Mouse (Mus musculus) liver, adult 2 months (tissue): ENCODE measurements around the gene Spout1. TPM values are rescaled to one million over a fixed set of nuclear protein-coding genes. Genes with fewer than 3 reads are reported as not detected.
"Not testable (repeated sequence)": the region's sequence is repeated elsewhere in the genome, so short reads cannot be mapped to it uniquely, and the experiment has no call there.

Experiments used
- DNase-seq: peaks from one replicate; pipeline ENCODE4 v3.0.0-alpha.2; 2011; ENCODE audit warnings: low read depth, low spot score; ENCODE audit errors: extremely low read depth
- H3K27ac ChIP-seq: fragments of 200-500 bp; replicated peaks from 2 replicates; pipeline ENCODE4 v1.5.1; 2012; ENCODE audit warnings: low read depth, mild to moderate bottlenecking, control low read depth, inconsistent platforms, low read length; ENCODE audit not compliant: insufficient read depth
- H3K27me3 ChIP-seq: fragments of 200-500 bp; 2 replicates; pipeline ENCODE4 v1.6.1; 2012; ENCODE audit warnings: mild to moderate bottlenecking, moderate library complexity, low read length, inconsistent platforms; ENCODE audit not compliant: control insufficient read depth, insufficient read depth
- H3K36me3 ChIP-seq: fragments of 200-500 bp; 2 replicates; pipeline ENCODE4 v1.6.1; 2012; ENCODE audit warnings: low read length, inconsistent platforms; ENCODE audit not compliant: control insufficient read depth, insufficient read depth
- H3K4me1 ChIP-seq: fragments of 200-500 bp; 2 replicates; pipeline ENCODE4 v1.6.1; 2011; ENCODE audit warnings: low read length; ENCODE audit not compliant: control insufficient read depth, insufficient read depth
- H3K4me3 ChIP-seq: fragments of 200-500 bp; 2 replicates; pipeline ENCODE4 v1.5.1; 2011; ENCODE audit warnings: low read depth, mild to moderate bottlenecking, control low read depth, low read length, moderate library complexity; ENCODE audit not compliant: insufficient read depth
- H3K79me2 ChIP-seq: fragments of 200-500 bp; 2 replicates; pipeline ENCODE4 v1.6.1; 2012; ENCODE audit warnings: inconsistent platforms, mild to moderate bottlenecking, low read length, moderate library complexity; ENCODE audit not compliant: control insufficient read depth, insufficient read depth
- H3K9ac ChIP-seq: fragments of 200-500 bp; 2 replicates; pipeline ENCODE4 v1.6.1; 2012; ENCODE audit warnings: low read depth, mild to moderate bottlenecking, control low read depth, inconsistent platforms, low read length
- CTCF ChIP-seq: fragments of 200-500 bp; IDR thresholded peaks from 2 replicates; pipeline ENCODE4 v1.5.1; 2011; ENCODE audit warnings: low read depth, low read length, control low read depth
- POLR2A ChIP-seq: fragments of 200-500 bp; IDR thresholded peaks from 2 replicates; pipeline ENCODE4 v1.6.1; 2011; ENCODE audit warnings: low read length, control low read depth; ENCODE audit not compliant: insufficient read depth; ENCODE audit errors: extremely low read depth
- WGBS: fragments of 180-500 bp; shearing (Covaris S2); methylation state at CpG from one replicate; pipeline ENCODE4 v1.1.7; 2018; 5-methylcytosine and 5-hydroxymethylcytosine counted together
- polyA plus RNA-seq: library from polyadenylated mRNA; depleted of rRNA; stranded (reverse); fragments of >200 nt; gene quantifications from 2 replicates; pipeline ENCODE4 v1.2.3, GENCODE M21; 2012
- total RNA-seq: library from RNA; depleted of rRNA; stranded (reverse); fragments of >200 nt; gene quantifications from 2 replicates; pipeline ENCODE4 v1.2.3, GENCODE M21; 2014

Gene Spout1
- total and polyA plus RNA-seq, 2 experiments = 13.1 to 14.0 TPM

DNA sequence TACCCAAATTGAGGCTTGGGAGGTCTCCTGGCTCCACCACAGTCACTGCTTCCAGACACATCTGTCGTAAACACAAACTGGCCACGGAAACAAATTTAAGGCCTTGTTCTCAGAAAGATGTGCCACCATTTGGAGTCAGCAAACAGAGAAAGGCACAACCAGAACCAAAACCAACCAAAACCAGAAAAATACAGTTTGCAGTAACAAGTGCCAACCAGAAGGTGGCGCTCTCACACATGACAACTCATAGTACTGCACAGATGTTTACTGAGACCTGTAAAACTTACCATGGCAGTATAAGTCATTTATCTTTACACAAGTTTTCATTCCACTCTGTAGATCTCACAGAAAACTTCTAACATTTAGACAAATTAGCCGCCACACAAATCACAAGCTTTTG lies 11.6 kb downstream of the Spout1 start:
- Histone ChIP-seq H3K79me2 (no peaks in the 10 kb centered on the region), H3K4me3 (no peak overlapping the region), H3K36me3 (no peaks in the 10 kb centered on the region), H3K4me1 (no peaks in the 10 kb centered on the region), H3K27ac (no peak overlapping the region), H3K27me3 (no peaks in the 10 kb centered on the region), H3K9ac (no peak overlapping the region)
- no peak for TF ChIP-seq CTCF
- TF ChIP-seq POLR2A = no peak
- no peak for DNase-seq
- 61% methylated on average over 4 of the region's 4 CpGs for WGBS

DNA sequence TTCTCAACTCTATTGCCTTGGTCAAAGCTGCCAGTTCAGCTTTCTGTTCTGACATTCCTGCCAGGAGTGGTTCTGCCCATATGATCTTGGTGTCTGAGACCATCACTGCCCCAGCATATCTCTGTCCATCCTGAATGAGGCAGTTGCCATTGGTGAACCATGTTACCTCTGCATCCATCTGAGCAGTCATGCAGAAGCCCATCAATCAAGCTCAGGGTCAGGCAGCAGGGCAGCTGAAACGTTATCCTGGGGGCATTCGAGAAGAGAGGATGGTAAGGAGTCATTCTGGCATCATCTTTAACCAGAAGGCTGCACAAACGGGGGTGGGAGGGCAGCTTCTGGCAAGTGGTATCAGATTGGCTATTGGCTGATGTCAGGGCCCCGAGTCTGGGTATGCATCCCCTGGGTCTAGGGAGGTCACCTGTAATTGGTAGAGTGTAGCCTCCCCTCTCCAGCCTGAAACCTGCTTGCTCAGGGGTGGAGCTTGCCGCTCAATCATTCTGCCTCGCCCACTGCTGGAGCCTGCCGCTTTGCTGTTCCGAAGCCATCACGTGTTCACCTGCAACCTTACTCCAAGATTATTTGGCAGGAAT lies 13.8 kb downstream of the Spout1 start:
- no peak overlapping the region for H3K9ac ChIP-seq
- 75% methylated on average over 9 of the region's 9 CpGs for WGBS
- TF ChIP-seq CTCF (no peak), POLR2A (no peak)
- no peak overlapping the region for H3K4me3 ChIP-seq
- no peaks in the 10 kb centered on the region for H3K4me1 ChIP-seq
- no peaks in the 10 kb centered on the region for H3K36me3 ChIP-seq
- no peaks in the 10 kb centered on the region for H3K27me3 ChIP-seq
- no peak for DNase-seq
- H3K27ac ChIP-seq = no peak overlapping the region
- H3K79me2 ChIP-seq = no peaks in the 10 kb centered on the region

DNA sequence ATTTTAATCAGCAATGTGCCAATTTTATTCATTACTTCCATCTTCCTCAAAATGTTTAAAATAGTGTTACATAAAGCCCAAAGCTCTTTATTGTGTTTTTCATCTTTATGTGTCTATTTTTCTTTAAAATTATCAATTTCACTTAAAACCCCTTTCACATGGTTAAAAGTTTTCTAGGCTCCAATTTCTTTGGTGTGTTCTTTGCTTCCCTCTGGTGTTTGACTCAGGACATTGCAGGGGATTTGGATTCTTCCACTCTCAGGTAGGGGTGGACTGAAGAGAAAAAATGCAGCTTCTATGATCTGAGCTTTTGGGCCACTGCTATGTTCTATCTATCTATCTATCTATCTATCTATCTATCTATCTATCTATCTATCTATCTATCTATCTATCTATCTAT lies 16.4 kb downstream of the Spout1 start:
- H3K4me3 ChIP-seq = no peak overlapping the region
- H3K36me3 ChIP-seq = no peaks in the 10 kb centered on the region
- TF ChIP-seq POLR2A = no peak
- TF ChIP-seq CTCF = peak; percentile 32; the same call in 1 of the 2 replicates
- no peak overlapping the region for H3K27ac ChIP-seq
- no peaks in the 10 kb centered on the region for H3K27me3 ChIP-seq
- no peaks in the 10 kb centered on the region for H3K4me1 ChIP-seq
- peak; percentile 58 for DNase-seq
- no peaks in the 10 kb centered on the region for H3K79me2 ChIP-seq
- H3K9ac ChIP-seq = no peak overlapping the region

DNA sequence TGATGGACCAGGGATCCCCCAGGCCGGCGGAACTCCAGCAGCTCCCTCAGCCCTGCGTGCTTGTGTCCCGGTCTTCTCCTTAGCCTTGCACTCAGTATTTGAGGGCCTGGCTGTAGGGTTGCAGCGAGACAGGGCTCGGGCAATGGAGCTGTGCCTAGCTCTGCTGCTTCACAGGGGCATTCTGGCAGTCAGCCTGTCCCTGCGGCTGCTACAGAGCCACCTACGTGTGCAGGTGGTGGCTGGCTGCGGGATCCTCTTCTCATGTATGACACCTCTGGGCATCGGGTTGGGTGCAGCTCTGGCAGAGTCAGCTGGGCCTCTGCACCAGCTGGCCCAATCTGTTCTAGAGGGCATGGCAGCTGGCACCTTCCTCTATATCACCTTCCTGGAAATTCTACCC lies 18.4 kb downstream of the Spout1 start:
- H3K4me3 ChIP-seq, H3K36me3 ChIP-seq, H3K79me2 ChIP-seq, H3K4me1 ChIP-seq, DNase-seq, H3K9ac ChIP-seq, H3K27me3 ChIP-seq, H3K27ac ChIP-seq: not testable (repeated sequence)
- WGBS = 91% methylated on average over 7 of the region's 10 CpGs

DNA sequence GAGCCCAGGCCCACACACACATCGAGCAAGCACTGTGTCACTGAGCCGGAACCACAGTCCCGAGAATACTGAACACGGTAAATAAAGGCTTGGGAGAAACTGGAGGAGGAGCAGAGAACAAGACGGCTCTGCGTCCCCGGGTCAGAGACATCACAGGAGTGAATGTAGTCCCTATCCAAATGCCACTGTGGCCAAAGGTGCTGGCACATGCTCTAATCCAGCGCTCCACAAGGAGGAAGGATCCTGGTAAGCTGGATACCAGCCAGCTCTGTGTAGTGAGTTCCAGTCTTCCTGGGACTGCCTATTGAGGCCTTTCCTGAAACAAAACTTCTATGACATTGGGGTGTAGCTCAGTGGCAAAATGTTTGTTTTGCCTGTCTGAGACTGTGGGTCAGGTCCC lies 25.6 kb downstream of the Spout1 start:
- H3K4me3 ChIP-seq = no peak overlapping the region
- peak; percentile 43 for DNase-seq
- TF ChIP-seq CTCF (no peak), POLR2A (no peak)
- peaks cover 15% of the 10 kb centered on the region for H3K36me3 ChIP-seq
- H3K9ac ChIP-seq = no peak overlapping the region
- H3K27ac ChIP-seq = no peak overlapping the region
- H3K79me2 ChIP-seq = no peaks in the 10 kb centered on the region
- H3K27me3 ChIP-seq = no peaks in the 10 kb centered on the region
- 64% methylated on average over 8 of the region's 8 CpGs for WGBS
- peaks cover 2% of the 10 kb centered on the region for H3K4me1 ChIP-seq

DNA sequence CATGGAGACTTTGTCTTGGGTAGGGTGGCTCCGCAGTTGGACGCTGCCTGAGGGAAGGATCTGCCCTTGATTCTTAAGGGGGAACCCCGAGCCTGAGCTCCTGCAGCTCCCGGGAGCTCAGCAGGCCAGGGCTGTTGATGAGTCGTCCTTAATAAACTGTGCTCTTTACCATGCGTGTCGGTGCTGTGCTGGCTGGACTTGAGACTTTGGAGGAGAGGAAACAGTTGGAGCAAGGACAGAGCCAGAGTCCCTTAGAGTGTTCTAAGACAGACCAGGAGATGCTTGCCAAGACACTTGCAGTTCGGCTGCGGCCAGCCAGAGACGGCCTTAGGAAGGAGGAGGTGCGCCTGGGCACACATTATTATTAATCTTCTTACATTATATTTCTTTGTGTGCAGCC lies 26.4 kb downstream of the Spout1 start:
- TF ChIP-seq POLR2A = no peak
- no peak for TF ChIP-seq CTCF
- H3K4me1 ChIP-seq = peaks cover 9% of the 10 kb centered on the region

More for the DNA sequence above, 26.4 kb downstream of the Spout1 start:
- no peak for DNase-seq
- H3K27ac ChIP-seq = no peak overlapping the region
- 88% methylated on average over 11 of the region's 11 CpGs for WGBS
- no peaks in the 10 kb centered on the region for H3K27me3 ChIP-seq
- no peaks in the 10 kb centered on the region for H3K79me2 ChIP-seq
- peaks cover 16% of the 10 kb centered on the region for H3K36me3 ChIP-seq
- H3K4me3 ChIP-seq = no peak overlapping the region
- no peak overlapping the region for H3K9ac ChIP-seq
